Mouse (Mus musculus): ENCODE data around the gene 3110021N24Rik. TPM values are rescaled to one million over a fixed set of nuclear protein-coding genes. Genes with fewer than 3 reads are reported as not detected.

Gene 3110021N24Rik
- polyA plus RNA-seq, 1 experiment from 2014 or later = 3.9 TPM

- Histone ChIP-seq H3K9ac (replicated peaks) (no peak overlapping the region), H3K9me3 (no peaks in the 10 kb centered on the region), H3K4me2 (no peak overlapping the region), H3K36me3 (no peaks in the 10 kb centered on the region), H3K27me3 (no peaks in the 10 kb centered on the region), H3K4me1 (replicated peaks) (no peaks in the 10 kb centered on the region), H3K27ac (no peak overlapping the region), H3K4me3 (replicated peaks) (no peak overlapping the region)
- no peak for ATAC-seq (ENCODE audit: insufficient number of reproducible peaks, insufficient read depth, low FRiP score, low TSS enrichment, low read depth)
- 55% methylated on average over 2 of the region's 2 CpGs for WGBS
Observed at GRCm38 (mm10) chr4:108798083-108798830, 78.8 kb downstream of the 3110021N24Rik start.

- Histone ChIP-seq H3K9ac (replicated peaks) (no peak overlapping the region), H3K4me1 (replicated peaks) (no peaks in the 10 kb centered on the region), H3K4me2 (no peak overlapping the region), H3K27ac (no peak overlapping the region), H3K9me3 (no peaks in the 10 kb centered on the region), H3K27me3 (no peaks in the 10 kb centered on the region), H3K4me3 (replicated peaks) (no peak overlapping the region), H3K36me3 (no peaks in the 10 kb centered on the region)
- no peak for ATAC-seq (ENCODE audit: insufficient number of reproducible peaks, insufficient read depth, low FRiP score, low TSS enrichment, low read depth)
- WGBS = 88% methylated on average over 2 of the region's 2 CpGs
Observed at GRCm38 (mm10) chr4:108803535-108803934, 84.1 kb downstream of the 3110021N24Rik start.

- H3K9me3 ChIP-seq = no peaks in the 10 kb centered on the region
- H3K27me3 ChIP-seq = no peaks in the 10 kb centered on the region
- no peak overlapping the region for H3K4me3 ChIP-seq (replicated peaks)
- no peak for ATAC-seq (ENCODE audit: insufficient number of reproducible peaks, insufficient read depth, low FRiP score, low TSS enrichment, low read depth)
- no peaks in the 10 kb centered on the region for H3K4me1 ChIP-seq (replicated peaks)
- H3K9ac ChIP-seq (replicated peaks) = no peak overlapping the region
- H3K4me2 ChIP-seq = no peak overlapping the region
- 67% methylated on average over 4 of the region's 4 CpGs for WGBS
- H3K36me3 ChIP-seq = peaks cover 14% of the 10 kb centered on the region
- H3K27ac ChIP-seq = no peak overlapping the region
Observed at GRCm38 (mm10) chr4:108811142-108811541, 91.7 kb downstream of the 3110021N24Rik start.

- no peak overlapping the region for H3K4me3 ChIP-seq (replicated peaks)
- no peak for ATAC-seq (ENCODE audit: insufficient number of reproducible peaks, insufficient read depth, low FRiP score, low TSS enrichment, low read depth)
- no peak overlapping the region for H3K4me2 ChIP-seq
- no peaks in the 10 kb centered on the region for H3K4me1 ChIP-seq (replicated peaks)
- no peak overlapping the region for H3K9ac ChIP-seq (replicated peaks)
- no peaks in the 10 kb centered on the region for H3K27me3 ChIP-seq
- no peaks in the 10 kb centered on the region for H3K9me3 ChIP-seq
- H3K36me3 ChIP-seq = peaks cover 14% of the 10 kb centered on the region
- 75% methylated on average over 6 of the region's 6 CpGs for WGBS
- H3K27ac ChIP-seq = no peak overlapping the region
Observed at GRCm38 (mm10) chr4:108811550-108811949, 92.1 kb downstream of the 3110021N24Rik start.

- Histone ChIP-seq H3K36me3 (peaks cover 89% of the 10 kb centered on the region), H3K27ac (no peak overlapping the region), H3K4me3 (replicated peaks) (no peak overlapping the region), H3K27me3 (no peaks in the 10 kb centered on the region), H3K4me1 (replicated peaks) (no peaks in the 10 kb centered on the region), H3K4me2 (no peak overlapping the region), H3K9ac (replicated peaks) (no peak overlapping the region), H3K9me3 (no peaks in the 10 kb centered on the region)
- ATAC-seq (ENCODE audit: insufficient number of reproducible peaks, insufficient read depth, low FRiP score, low TSS enrichment, low read depth) = no peak
- WGBS = 93% methylated on average over 3 of the region's 3 CpGs
Observed at GRCm38 (mm10) chr4:108825677-108826076, 106.2 kb downstream of the 3110021N24Rik start.

- Histone ChIP-seq H3K4me3 (replicated peaks) (no peak overlapping the region), H3K27ac (no peak overlapping the region), H3K9ac (replicated peaks) (no peak overlapping the region), H3K9me3 (no peaks in the 10 kb centered on the region), H3K4me1 (replicated peaks) (no peaks in the 10 kb centered on the region), H3K4me2 (no peak overlapping the region), H3K36me3 (peaks cover 85% of the 10 kb centered on the region), H3K27me3 (no peaks in the 10 kb centered on the region)
- ATAC-seq (ENCODE audit: insufficient number of reproducible peaks, insufficient read depth, low FRiP score, low TSS enrichment, low read depth) = no peak
- 91% methylated on average over 1 of the region's 1 CpGs for WGBS
Observed at GRCm38 (mm10) chr4:108826096-108826495, 106.6 kb downstream of the 3110021N24Rik start.

- 90% methylated on average over 2 of the region's 2 CpGs for WGBS
Observed at GRCm38 (mm10) chr4:108826643-108827042, 107.2 kb downstream of the 3110021N24Rik start.

GRCm38 (mm10) chr4:108830698-108831097 is 111.2 kb downstream of the 3110021N24Rik start:
- Histone ChIP-seq H3K4me1 (replicated peaks) (peaks cover 13% of the 10 kb centered on the region), H3K4me2 (no peak overlapping the region), H3K27me3 (no peaks in the 10 kb centered on the region), H3K9ac (replicated peaks) (no peak overlapping the region), H3K27ac (no peak overlapping the region), H3K4me3 (replicated peaks) (no peak overlapping the region), H3K9me3 (no peaks in the 10 kb centered on the region), H3K36me3 (peaks cover 44% of the 10 kb centered on the region)
- ATAC-seq (ENCODE audit: insufficient number of reproducible peaks, insufficient read depth, low FRiP score, low TSS enrichment, low read depth) = no peak
- 94% methylated on average over 1 of the region's 1 CpGs for WGBS

More at GRCm38 (mm10) chr4:108826643-108827042, 107.2 kb downstream of the 3110021N24Rik start:
- no peaks in the 10 kb centered on the region for H3K27me3 ChIP-seq
- H3K27ac ChIP-seq = no peak overlapping the region
- no peaks in the 10 kb centered on the region for H3K9me3 ChIP-seq
- no peak for ATAC-seq (ENCODE audit: insufficient number of reproducible peaks, insufficient read depth, low FRiP score, low TSS enrichment, low read depth)
- H3K9ac ChIP-seq (replicated peaks) = no peak overlapping the region
- no peak overlapping the region for H3K4me2 ChIP-seq
- H3K4me3 ChIP-seq (replicated peaks) = no peak overlapping the region
- peaks cover 1% of the 10 kb centered on the region for H3K4me1 ChIP-seq (replicated peaks)
- peaks cover 81% of the 10 kb centered on the region for H3K36me3 ChIP-seq

Other genes with a start within 250 kb of the 3110021N24Rik start
- 111 and 112 TPM in 2 replicates for gene Prpf38a, start 140.3 kb upstream of the 3110021N24Rik start, polyA plus RNA-seq (2016; fragmentation: Nextera tagmentation; extraction: Ambion mirVana)
- 18.4 and 18.5 TPM in 2 replicates for gene Orc1, start 140.2 kb upstream of the 3110021N24Rik start, polyA plus RNA-seq (2016; fragmentation: Nextera tagmentation; extraction: Ambion mirVana)
- gene Cc2d1b, start 99.7 kb upstream of the 3110021N24Rik start, polyA plus RNA-seq (2016; fragmentation: Nextera tagmentation; extraction: Ambion mirVana) = 33.9 and 40.1 TPM in 2 replicates
- gene Zfyve9, start 61.1 kb downstream of the 3110021N24Rik start, polyA plus RNA-seq (2016; fragmentation: Nextera tagmentation; extraction: Ambion mirVana) = 6.9 and 7.0 TPM in 2 replicates
- gene Btf3l4, start 114.0 kb downstream of the 3110021N24Rik start, polyA plus RNA-seq (2016; fragmentation: Nextera tagmentation; extraction: Ambion mirVana) = 247 and 250 TPM in 2 replicates
- gene Txndc12, start 115.0 kb downstream of the 3110021N24Rik start, polyA plus RNA-seq (2016; fragmentation: Nextera tagmentation; extraction: Ambion mirVana) = 111 and 115 TPM in 2 replicates
- 53.4 and 54.7 TPM in 2 replicates for gene Kti12, start 128.1 kb downstream of the 3110021N24Rik start, polyA plus RNA-seq (2016; fragmentation: Nextera tagmentation; extraction: Ambion mirVana)
- gene A730015C16Rik, start 129.0 kb downstream of the 3110021N24Rik start, polyA plus RNA-seq (2016; fragmentation: Nextera tagmentation; extraction: Ambion mirVana) = 2.0 and 2.2 TPM in 2 replicates
- gene Rab3b, start 159.4 kb downstream of the 3110021N24Rik start, polyA plus RNA-seq (2016; fragmentation: Nextera tagmentation; extraction: Ambion mirVana) = 15.6 and 17.5 TPM in 2 replicates